ENCODE assay signal across 25 mouse cellular contexts in genomic region chr19:44276861-44277260, GRCm38 (mm10). TPM values are rescaled to one million over a fixed set of nuclear protein-coding genes. Genes with fewer than 3 reads are reported as not detected.
DNase-seq lines count a peak whose midpoint lies in the region; ATAC-seq and TF ChIP-seq lines count a peak whose summit lies in the region.
"Had no signal": no experiment of that assay in that cellular context is flagged by ENCODE, and none has a peak within 500 bp of the region (broad histone marks: within the 10 kb centered on the region; RNA-seq: fewer than 3 reads in every experiment).

No protein-coding gene starts in this region.

- 62% methylated on average over 5 of the region's 5 CpGs for WGBS in kidney, adult 2 months
- WGBS in liver, adult 2 months, result 15% methylated on average over 5 of the region's 5 CpGs
- WGBS in liver, postnatal 0 days (ENCODE audit: insufficient replicate concordance), result 71% methylated on average over 5 of the region's 5 CpGs

- peaks cover 4% of the 10 kb centered on the region; the same call in 1 of the 2 replicates for H3K4me1 ChIP-seq in kidney, adult 2 months (ENCODE audit: control insufficient read depth, insufficient read depth, low read length)
- peaks cover 4% of the 10 kb centered on the region for H3K4me1 ChIP-seq in liver, adult 2 months (ENCODE audit: control insufficient read depth, insufficient read depth, low read length)
- peaks cover 14% of the 10 kb centered on the region for H3K4me1 ChIP-seq in liver, postnatal 0 days (ENCODE audit: insufficient read depth)

- no peak for TF ChIP-seq EP300 in liver, postnatal 0 days (IDR thresholded peaks at IDR 0.05; ENCODE audit: low read depth)

- DNase-seq in cerebellum, postnatal 10 days, result peak; percentile 53 to 62
- DNase-seq in kidney, adult 2 months, result peak; percentile 27
- DNase-seq in kidney, postnatal 10 days, result no peak
- DNase-seq in liver, adult 2 months (ENCODE audit: extremely low read depth, low read depth, low spot score), result peak; percentile 86
- DNase-seq in liver, postnatal 0 days, result no peak
- no peak for DNase-seq in Muller cell, postnatal 12 days (ENCODE audit: inconsistent ontology term)
- DNase-seq: adrenal gland, adult 8-10 months; adrenal gland, postnatal 14 days; adrenal gland, postnatal 36 days; B cell, adult 2 months; cerebellum, adult 11-12 months; cerebellum, adult 9-10 months; cerebellum, postnatal 36 days; embryo, embryonic 11 days had no signal

- no peak overlapping the region for H3K4me3 ChIP-seq in kidney, adult 2 months (ENCODE audit: insufficient read depth, low read depth, low read length)
- H3K4me3 ChIP-seq in liver, adult 2 months (ENCODE audit: insufficient read depth, low read depth, low read length), result no peak overlapping the region
- H3K4me3 ChIP-seq in liver, postnatal 0 days (ENCODE audit: low read depth, low read length), result no peak overlapping the region
- H3K4me3 ChIP-seq: embryonic facial prominence, embryonic 13.5 days; embryonic facial prominence, embryonic 15.5 days; erythroblast, embryonic 14.5 days; forebrain, embryonic 13.5 days had no signal

- no peak for ATAC-seq in cerebellum, adult (ENCODE audit: insufficient number of reproducible peaks, low FRiP score, low TSS enrichment)
- no peak for ATAC-seq in liver, postnatal 0 days
- ATAC-seq: CD4-positive, CD25-positive, alpha-beta regulatory T cell, adult 4 months; forebrain, embryonic 13.5 days; forebrain, embryonic 16.5 days had no signal

- no peak overlapping the region for H3K9ac ChIP-seq in liver, adult 2 months (ENCODE audit: low read depth, low read length)
- no peak overlapping the region for H3K9ac ChIP-seq in liver, postnatal 0 days (replicated peaks)
- H3K9ac ChIP-seq: embryonic facial prominence, embryonic 13.5 days; embryonic facial prominence, embryonic 15.5 days; forebrain, embryonic 13.5 days had no signal

- no peaks in the 10 kb centered on the region for H3K27me3 ChIP-seq in kidney, adult 2 months (replicated peaks; ENCODE audit: control insufficient read depth, insufficient read depth, low read length)
- H3K27me3 ChIP-seq in liver, adult 2 months (ENCODE audit: control insufficient read depth, insufficient read depth, low read length), result peaks cover 15% of the 10 kb centered on the region
- no peaks in the 10 kb centered on the region for H3K27me3 ChIP-seq in liver, postnatal 0 days (ENCODE audit: insufficient read depth, low read length)
- H3K27me3 ChIP-seq: CH12.LX; embryonic facial prominence, embryonic 13.5 days; embryonic facial prominence, embryonic 15.5 days; forebrain, embryonic 13.5 days had no signal

- no peaks in the 10 kb centered on the region for H3K36me3 ChIP-seq in kidney, adult 2 months (ENCODE audit: control insufficient read depth, insufficient read depth, low read length)
- no peaks in the 10 kb centered on the region for H3K36me3 ChIP-seq in liver, adult 2 months (ENCODE audit: control insufficient read depth, insufficient read depth, low read length)
- no peaks in the 10 kb centered on the region for H3K36me3 ChIP-seq in liver, postnatal 0 days (replicated peaks; ENCODE audit: insufficient read depth, low read length)
- H3K36me3 ChIP-seq: embryonic facial prominence, embryonic 13.5 days; embryonic facial prominence, embryonic 15.5 days; G1E had no signal

- no peak for TF ChIP-seq CTCF in kidney, adult 2 months (conservative IDR thresholded peaks at IDR 0.05; ENCODE audit: insufficient read depth, insufficient read length, low read depth, low read length)
- TF ChIP-seq CTCF in liver, adult 2 months (IDR thresholded peaks at IDR 0.05; ENCODE audit: low read depth, low read length), result no peak
- TF ChIP-seq CTCF in liver, postnatal 0 days (IDR thresholded peaks at IDR 0.05; ENCODE audit: low read depth), result no peak

- TF ChIP-seq POLR2A in kidney, adult 2 months (IDR thresholded peaks at IDR 0.05; ENCODE audit: low read depth, low read length), result no peak
- TF ChIP-seq POLR2A in liver, adult 2 months (IDR thresholded peaks at IDR 0.05; ENCODE audit: extremely low read depth, insufficient read depth, low read length), result no peak

- no peak overlapping the region for H3K4me2 ChIP-seq in liver, postnatal 0 days (ENCODE audit: low read depth, low read length)
- H3K4me2 ChIP-seq: embryonic facial prominence, embryonic 13.5 days; embryonic facial prominence, embryonic 15.5 days; forebrain, embryonic 13.5 days had no signal

- H3K79me2 ChIP-seq in liver, adult 2 months (ENCODE audit: control insufficient read depth, insufficient read depth, low read length), result no peaks in the 10 kb centered on the region

- no peaks in the 10 kb centered on the region for H3K9me3 ChIP-seq in liver, postnatal 0 days (ENCODE audit: low read length)
- H3K9me3 ChIP-seq: embryonic facial prominence, embryonic 13.5 days; embryonic facial prominence, embryonic 15.5 days; forebrain, embryonic 13.5 days; G1E had no signal

- no peak overlapping the region for H3K27ac ChIP-seq in kidney, adult 2 months (ENCODE audit: insufficient read depth, low read depth, low read length)
- H3K27ac ChIP-seq in liver, adult 2 months (replicated peaks; ENCODE audit: insufficient read depth, low read depth, low read length), result no peak overlapping the region
- no peak overlapping the region for H3K27ac ChIP-seq in liver, postnatal 0 days (ENCODE audit: low read depth)
- H3K27ac ChIP-seq: embryonic facial prominence, embryonic 13.5 days; embryonic facial prominence, embryonic 15.5 days; forebrain, embryonic 13.5 days had no signal

RNA-seq across cellular contexts. Expression of gene Scd2, which starts 16.6 kb away (rescaled TPM):
- polyA plus RNA-seq in kidney, adult 2 months (2012; rRNA removed), result 61.3 and 63.9 TPM in 2 replicates
- 2.2 and 3.9 TPM in 2 replicates for total RNA-seq in liver, adult 2 months (2014; rRNA removed)
- polyA plus RNA-seq in liver, adult 2 months (2012; rRNA removed), result 2.7 and 2.9 TPM in 2 replicates
- polyA plus RNA-seq in liver, postnatal 0 days (2015; fragmentation: Nextera tagmentation; extraction: Ambion mirVana), result 5.9 and 6.2 TPM in 2 replicates

RNA-seq across cellular contexts. Expression of gene Scd4, which starts 56.0 kb away (rescaled TPM):
- 0.23 and 0.26 TPM in 2 replicates for polyA plus RNA-seq in kidney, adult 2 months (2012; rRNA removed)
- total RNA-seq in liver, adult 2 months (2014; rRNA removed), result 0.09 TPM in 1 of 2 replicates, not detected in the other
- 0.07 TPM in 1 of 2 replicates, not detected in the other for polyA plus RNA-seq in liver, adult 2 months (2012; rRNA removed)
- not detected in 2 replicates for polyA plus RNA-seq in liver, postnatal 0 days (2015; fragmentation: Nextera tagmentation; extraction: Ambion mirVana)
- total RNA-seq: CH12.LX had no signal
- polyA plus RNA-seq: embryonic facial prominence, embryonic 11.5 days; erythroblast, embryonic 14.5 days; forebrain, embryonic 11.5 days had no signal

Comparison
In these comparisons a context has a peak if more than half of its experiments do, and no peak if none do; other contexts are left out.
1. DNase-seq: peak in cerebellum, postnatal 10 days (2 of 2), kidney, adult 2 months (single experiment) and liver, adult 2 months (single experiment); none in kidney, postnatal 10 days (single experiment), liver, postnatal 0 days (single experiment) and Muller cell, postnatal 12 days (single experiment).